ENCODE assay signal across 18 mouse cellular contexts in genomic region chr5:20861901-20862300, GRCm38 (mm10).
"Had no signal": no experiment of that assay in that cellular context is flagged by ENCODE, and none has a peak within 500 bp of the region (broad histone marks: within the 10 kb centered on the region; RNA-seq: fewer than 3 reads in every experiment).

No protein-coding gene starts in this region.

- H3K27ac ChIP-seq: kidney, postnatal 0 days; limb, embryonic 12.5 days; limb, embryonic 15.5 days; liver, embryonic 14.5 days; macrophage; midbrain, embryonic 10.5 days; midbrain, embryonic 13.5 days; neural tube, embryonic 13.5 days had no signal

- DNase-seq: kidney, adult 9 months; kidney, postnatal 25 days; left cerebral cortex, postnatal 4 days; liver, postnatal 0 days; lung, embryonic 14.5 days; retina, postnatal 1 day; right cerebral cortex, postnatal 25 days; thymus, adult 18-20 months; thymus, postnatal 4 days had no signal

- H3K4me3 ChIP-seq: limb, embryonic 12.5 days; limb, embryonic 15.5 days; midbrain, embryonic 10.5 days; midbrain, embryonic 13.5 days; myocyte; neural tube, embryonic 13.5 days had no signal
